Mouse (Mus musculus) embryonic fibroblast, embryonic 13.5 days (primary cell): ENCODE data around the gene 4930595M18Rik. TPM values are rescaled to one million over a fixed set of nuclear protein-coding genes. Genes with fewer than 3 reads are reported as not detected.

Experiments used
- H3K27ac ChIP-seq: 2 replicates; pipeline ENCODE4 v1.5.1; 2012; ENCODE audit warnings: low read length, control low read depth, inconsistent platforms; ENCODE audit not compliant: insufficient read depth
- H3K4me1 ChIP-seq: 2 replicates; pipeline ENCODE4 v1.6.1; 2011; ENCODE audit warnings: low read length; ENCODE audit not compliant: control insufficient read depth, insufficient read depth
- H3K4me3 ChIP-seq: 2 replicates; pipeline ENCODE4 v1.5.1; 2011; ENCODE audit warnings: mild to moderate bottlenecking, control low read depth, low read length; ENCODE audit not compliant: insufficient read depth
- CTCF ChIP-seq: IDR thresholded peaks from 2 replicates; pipeline ENCODE4 v1.5.1; 2011; ENCODE audit warnings: mild to moderate bottlenecking, control low read depth, low read length, moderate library complexity, borderline replicate concordance; ENCODE audit not compliant: insufficient read depth
- POLR2A ChIP-seq: IDR thresholded peaks from 2 replicates; pipeline ENCODE4 v1.6.1; 2011; ENCODE audit warnings: low read depth, mild to moderate bottlenecking, control low read depth, low read length, moderate library complexity
- polyA plus RNA-seq: library from polyadenylated mRNA; stranded (reverse); fragments of >200 nt; gene quantifications from 2 replicates; pipeline ENCODE4 v1.2.4, GENCODE M21; 2011; ENCODE audit warnings: low read depth; ENCODE audit not compliant: missing spikeins, insufficient read length

4930595M18Rik gene
- not detected in 2 replicates for polyA plus RNA-seq

DNA sequence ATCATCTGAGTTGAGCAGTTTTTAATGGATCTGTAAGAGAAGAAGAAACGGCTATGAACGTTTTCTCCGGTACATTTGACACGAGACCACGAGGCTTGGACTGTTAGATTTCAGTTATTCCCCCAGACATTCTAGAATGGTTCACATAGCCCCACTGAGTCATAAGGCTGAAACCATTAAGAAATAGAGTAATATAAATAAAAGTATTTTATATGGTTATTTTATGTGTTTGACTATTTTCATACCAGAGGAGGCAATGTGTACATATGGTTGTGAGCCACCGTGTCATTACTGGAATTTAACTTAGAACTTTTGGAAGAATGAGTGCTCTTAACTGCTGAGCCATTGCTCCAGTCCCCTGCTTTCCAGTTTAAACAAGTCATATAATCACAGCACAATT, at the start of gene 4930595M18Rik:
Gene 4930595M18Rik, minus strand, starts transcription at position 101 of the 400 bp plus-strand sequence.
- TF ChIP-seq POLR2A (no peak), CTCF (no peak)
- Histone ChIP-seq H3K4me1 (no peaks in the 10 kb centered on the region), H3K4me3 (no peak within 1 kb of the TSS), H3K27ac (no peak within 1 kb of the TSS)

DNA sequence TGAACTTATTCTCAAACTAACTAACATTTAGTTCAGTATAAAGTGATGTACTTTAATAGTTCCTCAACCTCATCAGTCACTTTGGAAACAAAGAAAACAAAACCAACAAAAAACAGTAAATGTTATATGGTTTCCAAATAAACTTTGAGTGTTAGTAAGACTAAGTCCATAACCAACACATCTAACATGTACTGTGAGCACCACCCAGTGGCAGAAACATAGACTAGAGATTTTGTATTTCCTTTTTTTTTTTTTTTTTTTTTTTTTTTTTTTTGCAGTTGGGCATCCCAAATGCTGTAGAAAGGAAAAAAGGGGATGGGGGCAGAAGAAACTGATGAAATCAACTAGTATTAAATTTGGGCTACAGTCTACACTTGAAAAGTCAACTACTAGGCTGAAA, 14.6 kb upstream of the 4930595M18Rik start:
- TF ChIP-seq POLR2A (no peak), CTCF (no peak)
- Histone ChIP-seq H3K4me3 (no peak overlapping the region), H3K27ac (no peak overlapping the region), H3K4me1 (no peaks in the 10 kb centered on the region)
